Mouse (Mus musculus): ENCODE measurements around the gene Pate2.

The Pate2 gene

DNA sequence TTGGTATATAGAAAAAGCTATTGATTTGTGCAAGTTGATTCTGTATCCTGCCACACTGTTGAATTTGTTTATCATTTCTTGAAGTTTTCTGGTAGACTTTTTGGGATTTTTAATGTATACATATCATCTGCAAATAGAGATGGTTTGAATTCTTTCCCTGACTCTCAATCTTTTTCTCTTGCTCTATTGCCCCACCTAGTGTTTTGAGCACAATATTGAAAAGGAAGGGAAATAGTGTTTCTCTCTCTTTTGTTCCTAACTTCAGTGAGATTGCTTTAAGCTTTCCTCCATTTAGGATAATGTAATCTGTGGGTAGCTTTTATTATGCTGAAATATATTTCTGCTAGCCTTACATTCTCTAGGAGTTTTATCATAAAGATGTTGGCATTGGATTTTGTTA, 137.2 kb downstream of the Pate2 start:
- DNase-seq (ENCODE audit: extremely low read depth, low read depth, low spot score), result no peak

All from fat pad, adult 2 months (tissue).